Mouse (Mus musculus): Measurements from ENCODE around the gene Stim1.

Gene Stim1

DNA sequence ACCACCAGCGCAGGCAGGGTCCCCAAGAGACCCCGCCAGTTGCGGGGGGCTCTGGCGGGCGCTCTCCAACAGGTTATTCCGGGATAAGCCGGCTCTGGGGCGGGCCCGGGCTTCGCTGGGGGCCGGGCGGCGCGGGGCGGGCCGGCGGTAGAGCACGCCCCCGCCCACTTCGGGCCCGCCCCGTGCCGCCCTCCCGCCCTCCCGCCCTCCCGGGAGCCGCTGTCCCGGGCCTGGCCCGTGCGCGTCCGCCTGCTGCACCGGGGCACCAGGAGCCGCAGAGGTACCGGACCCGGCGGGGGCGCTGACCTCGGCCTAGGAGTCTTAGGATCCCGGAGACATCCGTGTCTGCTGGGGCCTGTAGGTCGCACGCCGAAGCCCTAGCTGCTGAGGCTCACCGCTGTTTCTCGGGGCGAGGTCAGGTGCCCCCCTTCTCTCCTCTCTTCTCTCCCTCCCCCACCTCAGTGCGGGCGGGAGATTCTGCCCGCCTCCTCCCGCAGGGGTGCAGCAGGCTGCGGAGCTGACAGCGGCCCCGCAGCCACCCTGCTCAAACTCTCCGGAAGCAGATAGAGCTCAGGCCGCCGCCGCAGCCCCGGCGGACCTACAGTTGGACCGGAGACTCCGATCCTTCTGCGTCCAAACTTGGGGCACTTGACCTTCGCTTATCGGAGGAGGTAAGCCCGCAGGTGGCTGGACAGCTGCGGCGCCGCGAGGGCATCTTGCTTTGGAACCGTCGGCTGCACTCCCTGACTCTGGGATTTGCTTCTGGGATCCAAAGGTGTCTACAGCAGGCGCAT lies at the start of gene Stim1:
Gene Stim1, plus strand, starts transcription at position 206 of the 794 bp plus-strand sequence.
- DNase-seq (ENCODE audit: low read depth, low spot score): peak; percentile 32

DNA sequence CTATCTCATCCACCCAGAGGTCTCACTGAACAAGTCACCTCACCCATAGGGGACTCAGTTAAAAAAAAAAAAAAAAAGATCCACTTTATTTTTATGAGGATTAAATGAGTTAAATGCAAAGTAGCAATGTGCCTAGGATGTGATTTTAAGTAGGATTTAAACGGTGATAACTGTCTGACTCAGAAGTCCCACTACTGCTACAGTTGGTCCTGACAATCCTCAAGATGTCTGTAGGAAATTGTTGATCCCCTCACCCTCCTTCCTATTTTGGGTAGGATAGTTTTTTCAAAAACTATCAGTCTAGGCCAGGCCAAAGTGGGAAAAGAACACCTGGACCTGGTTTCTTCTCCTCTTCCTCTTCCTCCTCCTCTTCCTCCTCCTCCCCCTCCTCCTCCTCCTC lies 45.7 kb upstream of the Stim1 start:
- DNase-seq (ENCODE audit: low read depth, low spot score): no peak

GRCm38 (mm10) chr7:102222336-102222735 lies 45.3 kb upstream of the Stim1 start:
- peak; percentile 37 for DNase-seq (ENCODE audit: low read depth, low spot score)

GRCm38 (mm10) chr7:102222830-102223556 lies 44.6 kb upstream of the Stim1 start:
- DNase-seq (ENCODE audit: low read depth, low spot score): peak; percentile 39

GRCm38 (mm10) chr7:102223883-102224738 lies 43.5 kb upstream of the Stim1 start:
- DNase-seq (ENCODE audit: low read depth, low spot score): no peak

DNA sequence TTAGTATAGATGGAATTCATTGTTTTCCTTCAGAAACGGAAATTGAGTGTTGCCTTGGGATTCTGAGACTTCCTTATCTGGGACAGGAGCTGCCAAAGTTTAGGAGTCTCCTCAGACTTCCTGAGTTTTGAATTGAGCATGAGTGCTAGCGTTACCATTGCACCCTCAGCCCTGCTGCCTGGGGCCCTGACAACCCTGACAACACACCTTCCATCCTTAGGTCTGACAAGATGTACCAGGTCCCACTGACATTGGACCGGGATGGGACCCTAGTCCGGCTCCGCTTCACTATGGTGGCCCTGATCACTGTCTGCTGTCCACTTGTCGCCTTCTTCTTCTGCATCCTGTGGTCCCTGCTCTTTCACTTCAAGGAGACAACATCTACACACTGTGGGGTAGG lies 41.6 kb upstream of the Stim1 start:
- DNase-seq (ENCODE audit: low read depth, low spot score): no peak

- no peak for DNase-seq (ENCODE audit: low read depth, low spot score)
Observed at GRCm38 (mm10) chr7:102228049-102228670, 39.4 kb upstream of the Stim1 start.

GRCm38 (mm10) chr7:102229814-102230213 lies 37.8 kb upstream of the Stim1 start:
- no peak for DNase-seq (ENCODE audit: low read depth, low spot score)

- DNase-seq (ENCODE audit: low read depth, low spot score): no peak
Observed at GRCm38 (mm10) chr7:102233059-102233458, 34.5 kb upstream of the Stim1 start.

- no peak for DNase-seq (ENCODE audit: low read depth, low spot score)
Observed at GRCm38 (mm10) chr7:102238686-102239286, 28.8 kb upstream of the Stim1 start.

DNA sequence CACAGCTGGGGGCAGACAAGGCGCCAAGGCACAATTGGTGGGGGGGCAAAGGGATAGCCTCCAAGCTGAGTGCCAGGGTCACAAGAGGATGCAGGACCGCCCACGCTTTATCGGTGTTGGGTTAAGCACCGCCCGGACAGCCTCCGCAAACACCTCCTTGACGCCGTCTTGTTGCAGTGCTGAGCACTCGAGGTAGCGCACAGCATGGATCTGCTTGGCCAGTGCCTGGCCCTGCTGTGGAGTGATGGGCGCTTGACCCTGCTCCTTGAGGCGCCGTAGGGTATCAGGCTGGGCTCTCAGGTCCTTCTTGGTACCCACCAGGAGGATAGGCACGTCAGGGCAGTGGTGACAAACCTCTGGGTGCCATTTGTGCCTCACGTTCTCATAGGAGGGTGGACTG lies 28.0 kb upstream of the Stim1 start:
- no peak for DNase-seq (ENCODE audit: low read depth, low spot score)

DNA sequence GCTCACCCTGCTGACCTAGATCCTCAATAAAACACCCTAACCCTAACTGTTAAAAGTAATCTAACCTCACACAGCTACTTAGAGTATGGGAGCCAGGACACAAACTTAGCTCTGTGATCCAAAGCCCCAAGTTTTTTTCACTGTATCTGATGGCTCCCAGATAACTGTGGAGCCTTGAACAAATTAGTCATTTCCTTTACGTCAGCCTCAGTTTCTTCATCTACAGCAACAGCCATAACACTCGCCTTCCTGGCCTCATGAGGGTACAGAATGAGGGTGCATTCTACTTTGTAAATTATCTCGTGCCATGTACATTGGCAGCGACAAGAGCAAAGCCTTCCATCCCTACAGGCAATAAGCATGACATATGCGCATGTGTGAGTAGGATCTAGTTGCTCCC lies 25.2 kb upstream of the Stim1 start:
- DNase-seq (ENCODE audit: low read depth, low spot score): no peak

DNA sequence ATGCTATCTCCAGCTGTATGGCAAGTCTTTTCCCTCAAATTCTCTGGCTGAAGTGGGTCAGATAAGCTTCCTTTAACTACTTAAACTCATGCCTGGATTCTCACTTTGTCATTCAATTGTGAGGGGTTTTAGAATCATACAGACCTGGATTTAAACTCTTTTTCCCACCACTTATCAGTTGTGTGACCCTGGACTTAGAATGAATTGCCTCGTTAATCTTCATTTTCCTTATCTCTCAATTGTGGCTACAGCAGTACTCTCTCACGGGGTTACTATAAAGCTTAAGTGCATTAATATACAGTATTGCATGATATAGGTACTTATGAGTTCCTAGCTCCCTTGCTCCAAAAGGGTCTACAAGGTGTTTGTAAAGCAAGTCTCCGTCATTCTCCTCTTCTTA lies 24.7 kb upstream of the Stim1 start:
- no peak for DNase-seq (ENCODE audit: low read depth, low spot score)

GRCm38 (mm10) chr7:102243870-102244269 lies 23.7 kb upstream of the Stim1 start:
- DNase-seq (ENCODE audit: low read depth, low spot score): no peak

GRCm38 (mm10) chr7:102244782-102245535 lies 22.6 kb upstream of the Stim1 start:
- DNase-seq (ENCODE audit: low read depth, low spot score): no peak

GRCm38 (mm10) chr7:102245775-102246174 lies 21.8 kb upstream of the Stim1 start:
- DNase-seq (ENCODE audit: low read depth, low spot score): no peak

GRCm38 (mm10) chr7:102246265-102246664 lies 21.3 kb upstream of the Stim1 start:
- no peak for DNase-seq (ENCODE audit: low read depth, low spot score)

DNA sequence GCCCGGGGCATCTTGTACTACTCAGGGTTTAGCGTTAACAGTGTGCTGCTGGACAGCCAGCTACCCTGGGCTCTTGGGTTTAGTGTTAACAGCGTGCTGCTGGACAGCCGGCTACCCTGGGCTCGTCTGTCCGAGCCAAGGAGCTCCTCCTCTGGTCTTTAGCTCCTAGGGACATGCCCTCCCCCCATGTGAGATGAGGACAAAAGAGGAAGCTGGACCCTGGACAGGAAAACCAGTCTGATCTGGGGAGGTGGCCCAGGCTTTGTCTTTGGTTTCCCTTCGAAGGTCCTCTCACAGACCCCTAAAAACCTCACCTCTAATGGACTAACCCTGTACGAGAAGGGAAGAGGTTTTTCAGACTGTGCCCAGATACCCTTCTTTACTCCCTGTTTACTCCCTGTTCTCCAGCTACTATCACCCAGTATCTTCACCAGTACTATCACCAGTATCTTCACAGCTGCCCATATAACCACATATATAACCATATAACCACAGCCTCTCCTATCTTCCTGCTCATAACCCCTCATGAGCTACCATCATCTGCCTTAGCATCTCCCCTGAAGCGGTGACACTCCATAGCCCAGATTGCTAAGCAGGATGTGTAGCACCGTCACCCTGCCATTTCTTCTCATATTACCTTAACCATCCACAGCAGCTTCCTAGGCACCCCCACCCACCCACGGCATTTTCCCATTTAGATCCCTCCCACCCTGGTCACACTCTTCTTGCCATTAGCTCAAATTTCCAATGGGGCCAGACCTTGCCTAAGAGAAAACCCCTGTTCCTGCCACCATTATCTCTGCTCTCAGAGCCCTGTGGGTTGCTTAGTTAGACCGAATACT lies 20.4 kb upstream of the Stim1 start:
- DNase-seq (ENCODE audit: low read depth, low spot score): no peak

DNA sequence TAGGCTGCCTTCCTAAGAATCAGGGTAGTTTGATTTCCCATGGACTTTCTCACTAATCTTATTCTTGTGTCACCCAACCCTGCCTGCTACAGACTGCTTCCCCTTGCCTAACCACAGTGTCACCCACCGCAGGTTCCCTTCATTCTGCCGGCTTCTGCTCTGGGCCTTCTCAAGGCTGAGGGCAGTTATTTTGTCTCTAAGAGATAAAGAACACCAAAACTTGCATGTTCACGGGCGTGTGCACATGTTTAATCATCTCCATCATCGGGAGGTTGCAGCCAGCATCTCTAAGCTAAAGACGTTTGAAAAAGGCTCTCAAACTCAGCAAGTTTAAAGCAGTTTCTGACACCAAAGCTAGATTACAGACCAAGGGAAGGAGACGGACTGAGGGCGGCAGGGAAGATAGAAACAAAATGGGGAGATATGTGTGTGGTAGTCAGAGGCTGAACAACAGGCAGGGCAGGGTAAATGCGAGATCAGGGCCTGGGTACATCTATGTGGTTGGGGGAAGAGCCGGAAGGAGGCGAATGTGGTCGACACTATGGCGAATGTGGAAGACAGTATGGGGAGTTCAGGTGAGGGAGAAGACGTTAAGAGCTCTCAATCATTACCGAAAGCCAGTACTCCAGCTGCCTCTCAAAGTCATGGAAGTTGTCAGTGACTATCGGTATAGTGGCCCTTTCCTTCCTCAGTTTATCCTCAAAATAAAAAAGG lies 18.8 kb upstream of the Stim1 start:
- DNase-seq (ENCODE audit: low read depth, low spot score): no peak

Data from embryo, embryonic 11.5 days (tissue).